Mouse (Mus musculus) thymus, adult 2 months (tissue): ENCODE data around the gene Gif.

ENCODE experiments used
- CTCF ChIP-seq: fragments of 200-500 bp; IDR thresholded peaks from 2 replicates; pipeline ENCODE4 v1.5.1; 2012; ENCODE audit warnings: mild to moderate bottlenecking, control low read depth, low read length, moderate library complexity, borderline replicate concordance; ENCODE audit not compliant: control insufficient read depth, poor library complexity, insufficient read depth; ENCODE audit errors: extremely low read depth
- POLR2A ChIP-seq: fragments of 200-500 bp; IDR thresholded peaks from 2 replicates; pipeline ENCODE4 v1.6.1; 2012; ENCODE audit warnings: mild to moderate bottlenecking, low read length, control low read depth, moderate library complexity; ENCODE audit not compliant: control insufficient read depth, poor library complexity, insufficient read depth; ENCODE audit errors: extremely low read depth

GRCm38 (mm10) chr19:11810003-11810758 is 62.8 kb downstream of the Gif start:
- TF ChIP-seq POLR2A (no peak), CTCF (no peak)
